Mouse (Mus musculus): ENCODE results near the gene H2-Ab1.
"Not testable (repeated sequence)": the region's sequence is repeated elsewhere in the genome, so short reads cannot be mapped to it uniquely, and the experiment has no call there.

The H2-Ab1 gene

DNA sequence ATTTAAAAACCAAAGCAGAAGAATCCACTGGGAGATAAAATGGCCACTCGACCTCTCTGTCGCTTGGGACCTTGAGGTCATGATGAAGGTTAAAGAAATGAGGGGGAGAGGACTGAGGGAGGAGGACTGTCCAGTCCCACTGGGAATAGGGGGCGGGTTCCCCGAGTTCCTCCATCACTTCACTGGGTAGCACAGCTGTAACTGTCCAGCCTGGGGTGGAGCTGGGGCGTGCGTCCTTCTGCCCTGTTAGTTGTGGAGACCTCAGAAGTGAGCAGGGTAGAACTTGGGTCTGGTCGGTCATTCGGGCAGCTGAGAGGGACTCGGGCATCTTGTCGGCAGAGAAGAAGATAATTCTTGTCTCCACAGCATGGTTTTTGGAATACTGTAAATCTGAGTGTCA is 51.7 kb downstream of the H2-Ab1 start:
- DNase-seq (ENCODE audit: low read depth, low spot score) = no peak

DNA sequence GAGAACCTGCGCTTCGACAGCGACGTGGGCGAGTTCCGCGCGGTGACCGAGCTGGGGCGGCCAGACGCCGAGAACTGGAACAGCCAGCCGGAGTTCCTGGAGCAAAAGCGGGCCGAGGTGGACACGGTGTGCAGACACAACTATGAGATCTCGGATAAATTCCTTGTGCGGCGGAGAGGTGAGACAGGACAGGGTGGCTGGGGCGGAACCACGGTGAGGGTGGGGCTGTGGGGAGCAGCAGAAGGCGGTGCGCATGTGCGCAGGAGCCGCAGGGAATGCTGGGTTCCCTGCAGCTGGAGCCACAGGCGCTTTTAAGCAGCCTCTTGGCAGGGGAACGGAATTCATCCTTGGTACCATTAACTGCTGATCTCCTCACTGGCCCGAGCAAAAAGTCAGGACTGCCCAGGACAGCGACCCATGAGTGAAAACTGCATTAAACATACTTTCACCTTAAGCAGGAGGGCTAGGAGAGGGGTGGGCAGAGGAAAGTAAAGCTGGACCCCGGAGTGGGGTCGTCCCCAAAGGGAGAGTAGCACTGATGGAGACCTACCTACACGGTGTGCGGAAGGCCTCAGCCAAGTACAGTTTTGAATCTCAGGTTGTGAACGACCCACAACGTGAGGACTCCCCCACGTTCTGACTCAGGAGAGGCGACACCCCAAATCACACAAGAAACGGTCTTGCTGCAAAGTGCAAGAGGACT is 52.3 kb downstream of the H2-Ab1 start:
- no peak for DNase-seq (ENCODE audit: low read depth, low spot score)

DNA sequence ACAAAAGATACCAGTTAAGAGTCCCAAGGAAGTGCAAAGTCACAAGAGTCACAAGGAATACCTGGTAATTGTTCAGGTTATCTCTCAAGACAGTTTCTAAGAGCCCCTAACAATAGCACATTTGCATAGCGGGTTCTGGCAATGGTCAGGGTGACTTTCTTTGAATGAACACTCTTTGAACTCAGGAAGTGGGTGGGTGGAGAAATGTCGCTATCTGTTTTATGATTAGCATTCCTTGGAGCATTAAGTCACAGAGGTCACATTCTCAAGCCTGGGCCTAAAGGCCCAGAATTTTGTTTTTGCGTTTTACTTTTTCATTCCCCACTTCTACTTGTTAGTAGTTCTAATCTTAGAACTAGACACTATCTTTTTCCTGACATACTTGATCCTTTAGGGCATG is 53.0 kb downstream of the H2-Ab1 start:
- not testable (repeated sequence) for DNase-seq (ENCODE audit: low read depth, low spot score)

DNA sequence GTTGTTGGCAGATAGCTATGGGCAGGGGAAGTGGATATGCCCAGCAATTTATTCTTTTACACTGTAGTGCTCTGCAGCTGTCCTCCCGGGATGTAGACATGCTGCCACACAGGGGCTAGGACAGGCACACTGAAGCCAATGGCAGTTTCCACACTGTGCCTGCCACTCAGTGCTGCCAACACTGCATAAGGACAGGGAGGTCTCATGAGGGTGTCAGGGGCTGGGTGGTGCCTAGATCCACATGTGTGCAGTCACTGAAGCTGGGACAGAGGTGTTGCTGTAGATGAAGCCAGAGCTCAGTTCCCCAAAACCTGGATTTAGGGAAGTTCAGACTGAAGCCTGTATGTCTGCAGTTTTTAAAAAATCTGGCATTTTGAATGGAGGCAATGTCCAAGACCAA is 54.7 kb downstream of the H2-Ab1 start:
- no peak for DNase-seq (ENCODE audit: low read depth, low spot score)

DNA sequence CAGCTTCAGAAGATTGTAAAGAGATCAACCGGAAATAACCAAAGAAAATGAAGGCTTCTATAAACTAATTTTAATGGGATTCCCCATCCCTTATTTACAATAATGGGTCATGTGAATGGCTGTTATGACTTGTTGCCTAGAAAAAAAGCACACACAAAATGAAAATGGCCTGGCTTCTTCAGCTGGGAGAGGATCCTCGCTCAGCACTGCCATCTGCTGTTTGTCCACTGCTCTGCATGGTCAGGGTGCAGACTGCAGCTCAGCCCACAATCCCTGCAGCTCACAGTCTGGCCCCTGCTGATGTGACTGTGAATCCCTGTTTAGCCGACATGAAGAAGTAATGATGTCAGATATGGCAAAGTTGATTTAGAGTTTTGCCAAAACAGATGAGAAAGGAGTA is 55.9 kb downstream of the H2-Ab1 start:
- DNase-seq (ENCODE audit: low read depth, low spot score) = no peak

DNA sequence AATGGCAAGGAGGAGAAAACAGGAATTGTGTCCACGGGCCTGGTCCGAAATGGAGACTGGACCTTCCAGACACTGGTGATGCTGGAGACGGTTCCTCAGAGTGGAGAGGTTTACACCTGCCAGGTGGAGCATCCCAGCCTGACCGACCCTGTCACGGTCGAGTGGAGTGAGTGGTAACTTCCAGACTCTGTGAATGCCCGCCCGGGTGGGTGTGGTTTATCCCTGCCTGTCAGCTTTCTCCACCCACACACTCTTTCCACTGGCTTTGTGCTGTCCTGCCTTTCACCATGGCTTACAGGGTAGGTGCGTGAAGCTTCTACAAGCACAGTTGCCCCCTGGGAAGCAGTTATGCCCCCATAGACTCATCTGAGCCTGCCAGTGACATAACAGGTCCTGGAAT is 56.8 kb downstream of the H2-Ab1 start:
- DNase-seq (ENCODE audit: low read depth, low spot score) = no peak

DNA sequence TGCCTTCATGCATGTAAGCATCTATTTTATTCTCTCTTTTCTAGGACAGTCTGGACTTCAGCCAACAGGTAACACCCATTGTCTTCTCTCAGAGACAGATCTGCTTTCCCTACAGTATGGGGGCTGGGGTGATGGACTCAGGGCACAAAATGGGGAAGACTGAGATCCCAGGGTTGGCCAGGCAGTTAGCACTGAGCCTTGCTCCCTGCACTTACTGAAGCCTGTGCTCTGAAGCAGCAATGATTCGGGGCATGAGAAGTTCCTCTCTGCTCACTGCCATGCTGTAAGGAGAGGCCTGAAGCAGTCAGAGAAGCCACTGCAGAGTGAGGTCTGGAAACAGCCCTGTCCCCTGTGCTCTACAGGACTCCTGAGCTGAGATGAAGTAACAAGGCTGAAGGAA is 58.0 kb downstream of the H2-Ab1 start:
- DNase-seq (ENCODE audit: low read depth, low spot score) = no peak

DNA sequence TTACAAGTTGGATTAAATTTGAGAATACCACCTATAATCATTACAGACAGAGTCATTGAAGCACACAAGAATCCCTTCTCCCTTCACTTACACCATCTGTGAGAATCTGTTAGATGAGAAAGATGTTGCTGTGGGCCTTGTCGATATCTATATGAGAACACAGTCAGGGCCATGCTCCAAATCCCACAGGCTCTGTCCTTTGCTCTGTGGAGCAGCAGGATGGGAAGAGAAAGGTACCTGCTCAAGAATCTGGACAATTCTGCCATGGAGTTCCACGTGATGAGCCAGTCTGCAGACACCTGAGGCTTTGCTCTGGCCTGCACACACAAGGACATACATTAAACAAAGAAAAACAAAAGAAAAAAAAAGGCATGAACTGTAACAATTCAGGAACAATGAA is 59.2 kb downstream of the H2-Ab1 start:
- no peak for DNase-seq (ENCODE audit: low read depth, low spot score)

DNA sequence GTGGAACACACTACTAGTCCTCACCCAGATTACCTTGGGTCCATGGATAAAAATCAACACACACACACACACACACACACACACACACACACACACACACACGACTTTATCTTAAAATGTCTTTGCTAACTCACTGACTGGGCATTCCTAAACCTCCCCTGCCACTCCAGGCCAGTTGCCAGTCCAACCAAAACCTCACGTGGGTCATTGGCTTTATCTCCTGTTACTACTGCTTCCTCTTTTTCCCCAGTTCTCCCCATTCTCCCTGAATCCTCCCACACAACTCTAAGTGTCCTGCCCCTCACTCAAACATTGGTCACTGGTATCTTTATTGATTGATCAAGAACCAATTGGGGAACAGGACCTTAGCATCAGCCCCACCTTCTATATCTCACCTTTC is 59.8 kb downstream of the H2-Ab1 start:
- no peak for DNase-seq (ENCODE audit: low read depth, low spot score)
